Comparison of ENCODE assay signal across 20 mouse cellular contexts in genomic region chr8:57348866-57349520, GRCm38 (mm10). TPM values are rescaled to one million over a fixed set of nuclear protein-coding genes. Genes with fewer than 3 reads are reported as not detected.
DNase-seq lines count a peak whose midpoint lies in the region; ATAC-seq lines count a peak whose summit lies in the region.
"Had no signal": no experiment of that assay in that cellular context is flagged by ENCODE, and none has a peak within 500 bp of the region (broad histone marks: within the 10 kb centered on the region; RNA-seq: fewer than 3 reads in every experiment).

No protein-coding gene starts in this region.

- DNase-seq in forebrain, embryonic 10.5 days (ENCODE audit: extremely low spot score, low spot score), result peak; percentile 21
- DNase-seq in embryonic facial prominence, embryonic 14.5 days (ENCODE audit: low spot score), result no peak
- DNase-seq in gastrocnemius, postnatal 14 days, result no peak
- DNase-seq in urinary bladder, postnatal 4 days (ENCODE audit: low spot score in 2 of 2), result no peak
- DNase-seq: cerebellum, postnatal 36 days; gastrocnemius, adult 2 months; lung, postnatal 4 days; right cerebral cortex, postnatal 25 days had no signal

- no peak overlapping the region for H3K4me2 ChIP-seq in forebrain, embryonic 16.5 days (ENCODE audit: low read length)
- H3K4me2 ChIP-seq in intestine, embryonic 15.5 days (replicated peaks), result 0 out of 2 replicates have a peak overlapping the region, but pooled peaks have one; percentile 26
- H3K4me2 ChIP-seq in intestine, embryonic 16.5 days (ENCODE audit: low read depth, low read length), result no peak overlapping the region
- peak overlapping the region; percentile 30 for H3K4me2 ChIP-seq in embryonic facial prominence, embryonic 14.5 days (ENCODE audit: low read depth, low read length)
- H3K4me2 ChIP-seq in limb, embryonic 15.5 days, result peak overlapping the region; percentile 32
- H3K4me2 ChIP-seq: forebrain, embryonic 12.5 days; hindbrain, embryonic 13.5 days; liver, embryonic 15.5 days had no signal

- ATAC-seq in forebrain, embryonic 16.5 days, result no peak
- ATAC-seq in intestine, embryonic 15.5 days, result no peak
- no peak for ATAC-seq in intestine, embryonic 16.5 days
- ATAC-seq in embryonic facial prominence, embryonic 14.5 days (ENCODE audit: low read depth), result no peak
- no peak for ATAC-seq in limb, embryonic 15.5 days (ENCODE audit: insufficient number of reproducible peaks, low FRiP score, low TSS enrichment, low read depth)
- ATAC-seq: Patski had no signal

- peaks cover 100% of the 10 kb centered on the region for H3K27me3 ChIP-seq in forebrain, embryonic 10.5 days (ENCODE audit: poor library complexity, severe bottlenecking)
- peaks cover 88% of the 10 kb centered on the region for H3K27me3 ChIP-seq in forebrain, embryonic 16.5 days (replicated peaks; ENCODE audit: control insufficient read depth, insufficient read depth, low read length)
- H3K27me3 ChIP-seq in intestine, embryonic 15.5 days (replicated peaks), result peaks cover 56% of the 10 kb centered on the region
- peaks cover 41% of the 10 kb centered on the region for H3K27me3 ChIP-seq in intestine, embryonic 16.5 days (replicated peaks; ENCODE audit: control insufficient read depth, insufficient read depth, low read length)
- H3K27me3 ChIP-seq in embryonic facial prominence, embryonic 14.5 days (replicated peaks; ENCODE audit: control insufficient read depth, insufficient read depth, low read length), result peaks cover 94% of the 10 kb centered on the region
- peaks cover 79% of the 10 kb centered on the region for H3K27me3 ChIP-seq in limb, embryonic 15.5 days
- H3K27me3 ChIP-seq: Patski had no signal

- no peaks in the 10 kb centered on the region for H3K9me3 ChIP-seq in forebrain, embryonic 10.5 days
- H3K9me3 ChIP-seq in forebrain, embryonic 16.5 days (ENCODE audit: control insufficient read depth, low read length), result no peaks in the 10 kb centered on the region
- H3K9me3 ChIP-seq in intestine, embryonic 15.5 days, result no peaks in the 10 kb centered on the region
- no peaks in the 10 kb centered on the region for H3K9me3 ChIP-seq in intestine, embryonic 16.5 days (ENCODE audit: control insufficient read depth, low read length)
- no peaks in the 10 kb centered on the region for H3K9me3 ChIP-seq in embryonic facial prominence, embryonic 14.5 days (ENCODE audit: control insufficient read depth, low read length)
- H3K9me3 ChIP-seq in limb, embryonic 15.5 days, result no peaks in the 10 kb centered on the region
- H3K9me3 ChIP-seq: forebrain, embryonic 12.5 days; hindbrain, embryonic 13.5 days; liver, embryonic 15.5 days had no signal

- no peak overlapping the region for H3K4me3 ChIP-seq in forebrain, embryonic 10.5 days
- no peak overlapping the region for H3K4me3 ChIP-seq in forebrain, embryonic 16.5 days (replicated peaks; ENCODE audit: low read length)
- H3K4me3 ChIP-seq in intestine, embryonic 15.5 days (replicated peaks), result no peak overlapping the region
- H3K4me3 ChIP-seq in intestine, embryonic 16.5 days (ENCODE audit: low read length), result no peak overlapping the region
- 0 out of 2 replicates have a peak overlapping the region, but pooled peaks have one; percentile 1 for H3K4me3 ChIP-seq in embryonic facial prominence, embryonic 14.5 days (ENCODE audit: low read depth, low read length)
- peak overlapping the region; percentile 1; the same call in 1 of the 2 replicates for H3K4me3 ChIP-seq in limb, embryonic 15.5 days
- H3K4me3 ChIP-seq: forebrain, embryonic 12.5 days; gastrocnemius, adult 2 months; hindbrain, embryonic 13.5 days; liver, embryonic 15.5 days had no signal

- no peaks in the 10 kb centered on the region for H3K36me3 ChIP-seq in forebrain, embryonic 10.5 days (replicated peaks)
- no peaks in the 10 kb centered on the region for H3K36me3 ChIP-seq in forebrain, embryonic 16.5 days (ENCODE audit: control insufficient read depth, insufficient read depth)
- no peaks in the 10 kb centered on the region for H3K36me3 ChIP-seq in intestine, embryonic 15.5 days
- no peaks in the 10 kb centered on the region for H3K36me3 ChIP-seq in intestine, embryonic 16.5 days (ENCODE audit: control insufficient read depth, insufficient read depth, low read length)
- no peaks in the 10 kb centered on the region for H3K36me3 ChIP-seq in embryonic facial prominence, embryonic 14.5 days (ENCODE audit: control insufficient read depth, insufficient read depth, low read length)
- no peaks in the 10 kb centered on the region for H3K36me3 ChIP-seq in limb, embryonic 15.5 days
- H3K36me3 ChIP-seq: forebrain, embryonic 12.5 days; hindbrain, embryonic 13.5 days; liver, embryonic 15.5 days had no signal

- H3K9ac ChIP-seq in forebrain, embryonic 16.5 days (replicated peaks; ENCODE audit: low read depth, low read length), result no peak overlapping the region
- no peak overlapping the region for H3K9ac ChIP-seq in intestine, embryonic 15.5 days
- no peak overlapping the region for H3K9ac ChIP-seq in intestine, embryonic 16.5 days (ENCODE audit: low read depth, low read length)
- H3K9ac ChIP-seq in embryonic facial prominence, embryonic 14.5 days (ENCODE audit: low read depth, low read length), result no peak overlapping the region
- no peak overlapping the region for H3K9ac ChIP-seq in limb, embryonic 15.5 days
- H3K9ac ChIP-seq: forebrain, embryonic 12.5 days; hindbrain, embryonic 13.5 days; liver, embryonic 15.5 days had no signal

- 2% methylated on average over 23 of the region's 23 CpGs for WGBS in forebrain, embryonic 10.5 days
- under 1% methylated on average over 23 of the region's 23 CpGs for WGBS in forebrain, embryonic 16.5 days
- WGBS in intestine, embryonic 15.5 days, result 8% methylated on average over 23 of the region's 23 CpGs
- 8% methylated on average over 23 of the region's 23 CpGs for WGBS in intestine, embryonic 16.5 days
- 2% methylated on average over 18 of the region's 23 CpGs for WGBS in embryonic facial prominence, embryonic 14.5 days
- WGBS in limb, embryonic 15.5 days, result 4% methylated on average over 23 of the region's 23 CpGs

- peaks cover 15% of the 10 kb centered on the region for H3K4me1 ChIP-seq in forebrain, embryonic 10.5 days
- peaks cover 9% of the 10 kb centered on the region for H3K4me1 ChIP-seq in forebrain, embryonic 16.5 days (replicated peaks; ENCODE audit: control insufficient read depth, insufficient read depth, low read length)
- peaks cover 7% of the 10 kb centered on the region; the same call in 1 of the 2 replicates for H3K4me1 ChIP-seq in intestine, embryonic 15.5 days (replicated peaks)
- H3K4me1 ChIP-seq in intestine, embryonic 16.5 days (ENCODE audit: control insufficient read depth, insufficient read depth, low read length), result 0 out of 2 replicates have a peak, but pooled peaks cover 3% of the 10 kb centered on the region
- peaks cover 15% of the 10 kb centered on the region; the same call in 1 of the 2 replicates for H3K4me1 ChIP-seq in embryonic facial prominence, embryonic 14.5 days (ENCODE audit: control insufficient read depth, insufficient read depth, low read length)
- peaks cover 22% of the 10 kb centered on the region for H3K4me1 ChIP-seq in limb, embryonic 15.5 days
- H3K4me1 ChIP-seq: liver, embryonic 15.5 days had no signal

- intact Hi-C loops in gastrocnemius, postnatal 14 days (cut with DNase I; ENCODE audit: low total_unique reads), result no loop called here

- H3K27ac ChIP-seq in forebrain, embryonic 10.5 days, result no peak overlapping the region
- no peak overlapping the region for H3K27ac ChIP-seq in forebrain, embryonic 16.5 days (ENCODE audit: low read length)
- no peak overlapping the region for H3K27ac ChIP-seq in intestine, embryonic 15.5 days
- no peak overlapping the region for H3K27ac ChIP-seq in intestine, embryonic 16.5 days (ENCODE audit: low read length)
- peak overlapping the region; percentile 57 for H3K27ac ChIP-seq in embryonic facial prominence, embryonic 14.5 days (replicated peaks; ENCODE audit: low read depth, low read length)
- peak overlapping the region; percentile 55; the same call in 1 of the 2 replicates for H3K27ac ChIP-seq in limb, embryonic 15.5 days
- H3K27ac ChIP-seq: forebrain, embryonic 12.5 days; gastrocnemius, adult 2 months; hindbrain, embryonic 13.5 days; liver, embryonic 15.5 days had no signal

RNA-seq across cellular contexts. Expression of gene Hand2, which starts 28.2 kb away (rescaled TPM):
- not detected in 2 replicates for polyA plus RNA-seq in forebrain, embryonic 10.5 days (2016; fragmentation: Nextera tagmentation; extraction: Ambion mirVana)
- polyA plus RNA-seq in forebrain, embryonic 16.5 days (2015; fragmentation: Nextera tagmentation; extraction: Ambion mirVana), result not detected in 2 replicates
- polyA plus RNA-seq in intestine, embryonic 15.5 days (2015; fragmentation: Nextera tagmentation; extraction: Ambion mirVana), result 6.7 and 9.4 TPM in 2 replicates
- polyA plus RNA-seq in intestine, embryonic 16.5 days (2015; fragmentation: Nextera tagmentation; extraction: Ambion mirVana), result 4.1 and 5.1 TPM in 2 replicates
- 2.9 and 3.6 TPM in 2 replicates for polyA plus RNA-seq in embryonic facial prominence, embryonic 14.5 days (2014; fragmentation: Nextera tagmentation; extraction: Ambion mirVana)
- polyA plus RNA-seq in limb, embryonic 15.5 days (2015; fragmentation: Nextera tagmentation; extraction: Ambion mirVana), result 5.0 and 6.6 TPM in 2 replicates
- under 1 TPM; 0.29 to 0.47 TPM for total RNA-seq in gastrocnemius, postnatal 14 days (2021)
- total RNA-seq: layer of hippocampus, adult 18-20 months; left cerebral cortex, adult 8-10 months; monocyte, adult 5-6 weeks had no signal
- polyA plus RNA-seq: forebrain, embryonic 12.5 days; hindbrain, embryonic 13.5 days; kidney, embryonic 14.5 days had no signal

Comparison
In these comparisons a context has a peak if more than half of its experiments do, and no peak if none do; other contexts are left out.
1. H3K4me2 ChIP-seq: peak in intestine, embryonic 15.5 days (single experiment), embryonic facial prominence, embryonic 14.5 days (single experiment) and limb, embryonic 15.5 days (single experiment); none in forebrain, embryonic 16.5 days (single experiment) and intestine, embryonic 16.5 days (single experiment).
2. H3K27ac ChIP-seq: peak in embryonic facial prominence, embryonic 14.5 days (single experiment) and limb, embryonic 15.5 days (single experiment); none in forebrain, embryonic 10.5 days (single experiment), forebrain, embryonic 16.5 days (single experiment), intestine, embryonic 15.5 days (single experiment) and intestine, embryonic 16.5 days (single experiment).
3. H3K4me3 ChIP-seq: peak in embryonic facial prominence, embryonic 14.5 days (single experiment) and limb, embryonic 15.5 days (single experiment); none in forebrain, embryonic 10.5 days (single experiment), forebrain, embryonic 16.5 days (single experiment), intestine, embryonic 15.5 days (single experiment) and intestine, embryonic 16.5 days (single experiment).